Mouse (Mus musculus) testis, adult 2 months (tissue): ENCODE measurements around the gene Rad51b.

Experiments
- CTCF ChIP-seq: fragments of 200-500 bp; IDR thresholded peaks from 2 replicates; pipeline ENCODE4 v1.5.1; 2012; ENCODE audit warnings: low read depth, mild to moderate bottlenecking, inconsistent platforms, low read length, moderate library complexity; ENCODE audit not compliant: control insufficient read depth, insufficient read depth, insufficient replicate concordance
- POLR2A ChIP-seq: fragments of 200-500 bp; IDR thresholded peaks from 2 replicates; pipeline ENCODE4 v1.6.1; 2012; ENCODE audit warnings: low read depth, mild to moderate bottlenecking, inconsistent platforms, low read length, moderate library complexity; ENCODE audit not compliant: control insufficient read depth

DNA sequence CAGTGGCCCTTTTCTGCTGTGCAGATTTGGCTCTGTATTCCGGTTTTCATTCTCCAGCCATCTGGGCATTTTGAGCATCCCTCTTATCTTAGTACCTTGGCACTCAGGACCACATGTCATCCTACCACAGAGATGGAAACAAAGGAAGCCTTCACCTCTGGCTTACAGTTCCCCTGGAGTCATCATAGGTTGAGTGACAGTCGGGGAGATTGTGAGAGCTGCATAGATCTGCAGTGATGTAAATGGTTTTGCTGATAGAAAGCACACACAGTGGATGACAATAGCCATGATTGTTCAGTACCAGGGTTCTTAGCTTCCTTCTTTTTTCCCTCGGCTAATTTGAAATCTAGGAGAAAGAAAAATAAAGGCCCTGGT is 383.6 kb downstream of the Rad51b start:
- TF ChIP-seq CTCF: no peak
- TF ChIP-seq POLR2A: no peak
